Mouse (Mus musculus): ENCODE data around the gene Lyzl4.

GRCm38 (mm10) chr9:121558167-121558566 lies 83.7 kb downstream of the Lyzl4 start:
- no peak for TF ChIP-seq POLR2A (IDR thresholded peaks at IDR 0.05; ENCODE audit: extremely low read depth, insufficient read depth, low read length)
- no peak for TF ChIP-seq CTCF (IDR thresholded peaks at IDR 0.05; ENCODE audit: low read depth, low read length)
